Mouse (Mus musculus): Measurements from ENCODE around the gene Lrrc28.

DNA sequence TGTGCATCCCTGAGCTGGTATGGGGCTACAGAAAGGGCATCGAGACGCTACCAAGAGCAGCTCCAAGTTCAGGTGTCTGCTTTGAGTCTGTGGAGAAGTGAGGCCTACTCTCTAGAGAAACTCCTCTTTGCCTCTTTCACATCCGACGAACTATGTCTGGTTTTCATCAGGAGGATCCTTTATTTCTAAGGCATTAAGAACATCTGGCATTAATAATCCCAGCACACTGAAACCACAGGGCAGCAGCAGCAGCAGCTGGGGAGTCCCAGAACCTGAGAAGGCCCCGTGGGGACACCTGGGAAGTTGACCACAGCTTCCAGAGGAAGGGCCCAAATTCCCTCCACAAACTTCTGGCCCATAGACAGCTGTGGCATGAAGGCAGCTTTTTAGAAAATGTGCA, 144.2 kb downstream of the Lrrc28 start:
- no peak for TF ChIP-seq CTCF (IDR thresholded peaks at IDR 0.05; ENCODE audit: borderline replicate concordance, insufficient read depth, low read depth, low read length)
- no peak for TF ChIP-seq POLR2A (IDR thresholded peaks at IDR 0.05; ENCODE audit: borderline replicate concordance, insufficient read depth, low read length)
